Mouse (Mus musculus): Measurements from ENCODE around the gene Osbpl3. TPM values are rescaled to one million over a fixed set of nuclear protein-coding genes. Genes with fewer than 3 reads are reported as not detected.

The Osbpl3 gene
- polyA plus RNA-seq, 1 experiment, result 9.6 TPM

DNA sequence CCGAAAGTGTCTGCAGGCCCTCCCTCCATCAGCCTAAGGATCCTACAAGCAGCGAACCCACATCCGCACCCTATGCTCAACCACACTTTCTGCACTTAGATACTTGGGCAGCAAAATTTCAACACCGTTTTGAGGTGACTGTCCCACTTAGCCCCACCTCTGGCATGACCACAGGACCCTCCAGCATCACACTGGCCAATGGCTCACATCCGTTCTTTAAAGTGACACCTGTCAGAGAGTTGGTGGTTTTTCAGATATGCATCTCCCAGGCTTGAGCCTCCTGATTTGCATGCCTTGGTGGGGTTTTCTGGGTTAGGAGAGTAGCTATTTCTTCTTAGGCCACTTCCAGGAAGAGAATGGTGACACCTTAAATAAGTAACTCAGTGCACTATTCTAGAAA lies 39.1 kb downstream of the Osbpl3 start:
- Histone ChIP-seq H3K4me1 (ENCODE audit: control insufficient read depth, insufficient read depth, low read length) (peaks cover 14% of the 10 kb centered on the region), H3K27me3 (ENCODE audit: control insufficient read depth, insufficient read depth, low read length) (no peaks in the 10 kb centered on the region), H3K27ac (ENCODE audit: insufficient read depth, low read length) (no peak overlapping the region), H3K4me3 (replicated peaks; ENCODE audit: insufficient read depth, low read depth, low read length) (no peak overlapping the region)
- no peak for DNase-seq
- TF ChIP-seq CTCF (IDR thresholded peaks at IDR 0.05; ENCODE audit: borderline replicate concordance, insufficient read depth, low read depth, low read length), result no peak
- TF ChIP-seq POLR2A (IDR thresholded peaks at IDR 0.05; ENCODE audit: borderline replicate concordance, insufficient read depth, low read length), result no peak
- WGBS, result 98% methylated on average over 5 of the region's 5 CpGs

DNA sequence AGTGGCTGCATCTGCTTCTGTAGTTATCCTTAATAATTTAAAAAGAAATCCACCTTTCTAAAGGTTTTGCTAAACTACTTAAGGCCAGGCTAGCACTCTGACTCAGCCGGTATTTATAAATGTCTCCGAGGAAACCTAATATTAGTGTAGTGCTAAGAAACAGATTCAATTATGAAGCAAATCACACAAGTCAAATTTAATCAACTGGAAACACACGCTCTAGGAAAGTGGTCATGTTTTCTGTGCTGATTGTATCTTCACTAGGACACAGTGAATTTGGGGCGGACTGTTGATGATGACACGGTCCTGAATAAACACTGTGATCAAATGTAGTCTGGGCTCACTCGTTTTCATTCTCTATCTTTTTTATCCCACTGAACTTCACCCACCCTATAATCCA lies 40.6 kb downstream of the Osbpl3 start:
- no peak for DNase-seq
- Histone ChIP-seq H3K27ac (ENCODE audit: insufficient read depth, low read length) (no peak overlapping the region), H3K4me3 (replicated peaks; ENCODE audit: insufficient read depth, low read depth, low read length) (no peak overlapping the region), H3K27me3 (ENCODE audit: control insufficient read depth, insufficient read depth, low read length) (no peaks in the 10 kb centered on the region), H3K4me1 (ENCODE audit: control insufficient read depth, insufficient read depth, low read length) (peaks cover 14% of the 10 kb centered on the region)
- TF ChIP-seq POLR2A (IDR thresholded peaks at IDR 0.05; ENCODE audit: borderline replicate concordance, insufficient read depth, low read length) (no peak), CTCF (IDR thresholded peaks at IDR 0.05; ENCODE audit: borderline replicate concordance, insufficient read depth, low read depth, low read length) (no peak)
- WGBS, result 85% methylated on average over 6 of the region's 6 CpGs

DNA sequence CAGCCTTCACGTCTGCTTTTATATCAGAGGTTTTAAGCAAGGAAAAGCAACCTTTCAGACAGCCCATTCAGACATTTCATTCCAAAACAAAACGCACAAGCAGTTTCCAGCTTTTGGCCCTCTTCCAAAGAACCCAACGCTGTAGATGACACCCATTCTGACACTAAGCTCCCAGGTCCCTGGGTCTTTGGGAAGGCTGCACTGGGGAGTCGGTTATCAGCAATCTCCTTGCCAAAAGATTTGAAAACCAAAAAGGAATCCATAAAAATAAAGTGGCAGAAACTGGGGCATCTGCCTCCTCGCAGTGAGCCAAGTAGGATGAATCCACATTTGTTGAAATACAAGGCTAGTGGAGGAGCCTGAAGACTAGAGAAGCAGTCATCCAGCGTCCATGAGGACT lies 41.5 kb downstream of the Osbpl3 start:
- H3K4me3 ChIP-seq (replicated peaks; ENCODE audit: insufficient read depth, low read depth, low read length), result no peak overlapping the region
- peaks cover 14% of the 10 kb centered on the region for H3K4me1 ChIP-seq (ENCODE audit: control insufficient read depth, insufficient read depth, low read length)
- H3K27ac ChIP-seq (ENCODE audit: insufficient read depth, low read length), result peak overlapping the region; percentile 11
- TF ChIP-seq CTCF (IDR thresholded peaks at IDR 0.05; ENCODE audit: borderline replicate concordance, insufficient read depth, low read depth, low read length), result no peak
- no peak for TF ChIP-seq POLR2A (IDR thresholded peaks at IDR 0.05; ENCODE audit: borderline replicate concordance, insufficient read depth, low read length)
- H3K27me3 ChIP-seq (ENCODE audit: control insufficient read depth, insufficient read depth, low read length), result no peaks in the 10 kb centered on the region
- DNase-seq, result peak; percentile 38 to 47
- 19% methylated on average over 6 of the region's 6 CpGs for WGBS

DNA sequence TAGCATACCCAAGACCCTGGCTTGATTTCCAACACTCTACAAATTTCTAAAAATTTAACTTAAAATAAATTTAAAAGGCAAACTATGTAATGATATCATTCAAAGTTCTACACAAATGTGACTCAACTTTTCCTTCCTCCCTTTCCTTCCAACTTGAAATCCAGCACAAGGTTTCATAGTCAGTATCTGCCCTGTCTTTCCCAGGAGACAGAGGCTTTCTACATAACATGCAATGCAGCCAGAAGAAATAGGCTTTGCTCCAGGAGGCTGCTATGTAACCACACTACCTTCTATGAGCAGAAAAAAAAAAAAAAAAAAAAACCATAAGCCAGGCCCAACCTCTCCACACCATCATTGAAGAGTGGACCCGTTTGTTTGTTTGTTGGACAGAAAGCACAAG lies 42.6 kb downstream of the Osbpl3 start:
- Histone ChIP-seq H3K27me3 (ENCODE audit: control insufficient read depth, insufficient read depth, low read length) (no peaks in the 10 kb centered on the region), H3K4me1 (ENCODE audit: control insufficient read depth, insufficient read depth, low read length) (peaks cover 14% of the 10 kb centered on the region), H3K27ac (ENCODE audit: insufficient read depth, low read length) (no peak overlapping the region), H3K4me3 (replicated peaks; ENCODE audit: insufficient read depth, low read depth, low read length) (no peak overlapping the region)
- TF ChIP-seq POLR2A (IDR thresholded peaks at IDR 0.05; ENCODE audit: borderline replicate concordance, insufficient read depth, low read length) (no peak), CTCF (IDR thresholded peaks at IDR 0.05; ENCODE audit: borderline replicate concordance, insufficient read depth, low read depth, low read length) (no peak)
- DNase-seq, result no peak
- 92% methylated on average over 1 of the region's 1 CpGs for WGBS

DNA sequence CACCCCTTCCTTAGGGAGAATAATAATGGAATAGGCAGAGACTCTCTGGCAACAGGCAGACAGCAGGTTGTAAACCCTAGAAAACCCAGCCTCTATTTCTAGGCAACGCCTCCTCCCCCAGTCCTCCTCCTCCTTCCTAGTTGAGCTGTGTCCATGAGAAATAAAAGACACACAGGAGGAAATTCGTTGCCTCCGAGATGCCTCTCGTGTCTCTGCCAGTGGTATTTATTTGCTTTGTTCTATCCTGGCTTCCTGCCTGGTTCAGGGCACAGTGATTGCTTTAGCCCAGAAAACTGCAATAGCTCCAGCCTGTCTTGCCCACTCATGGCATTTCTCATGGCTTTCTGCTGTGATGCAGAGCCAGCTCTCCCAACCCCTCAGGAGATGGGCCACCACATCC lies 43.8 kb downstream of the Osbpl3 start:
- Histone ChIP-seq H3K4me3 (replicated peaks; ENCODE audit: insufficient read depth, low read depth, low read length) (no peak overlapping the region), H3K27ac (ENCODE audit: insufficient read depth, low read length) (no peak overlapping the region), H3K27me3 (ENCODE audit: control insufficient read depth, insufficient read depth, low read length) (no peaks in the 10 kb centered on the region), H3K4me1 (ENCODE audit: control insufficient read depth, insufficient read depth, low read length) (peaks cover 14% of the 10 kb centered on the region)
- 7% methylated on average over 4 of the region's 4 CpGs for WGBS
- no peak for TF ChIP-seq CTCF (IDR thresholded peaks at IDR 0.05; ENCODE audit: borderline replicate concordance, insufficient read depth, low read depth, low read length)
- TF ChIP-seq POLR2A (IDR thresholded peaks at IDR 0.05; ENCODE audit: borderline replicate concordance, insufficient read depth, low read length), result no peak
- DNase-seq, result peak; percentile 55 to 78

DNA sequence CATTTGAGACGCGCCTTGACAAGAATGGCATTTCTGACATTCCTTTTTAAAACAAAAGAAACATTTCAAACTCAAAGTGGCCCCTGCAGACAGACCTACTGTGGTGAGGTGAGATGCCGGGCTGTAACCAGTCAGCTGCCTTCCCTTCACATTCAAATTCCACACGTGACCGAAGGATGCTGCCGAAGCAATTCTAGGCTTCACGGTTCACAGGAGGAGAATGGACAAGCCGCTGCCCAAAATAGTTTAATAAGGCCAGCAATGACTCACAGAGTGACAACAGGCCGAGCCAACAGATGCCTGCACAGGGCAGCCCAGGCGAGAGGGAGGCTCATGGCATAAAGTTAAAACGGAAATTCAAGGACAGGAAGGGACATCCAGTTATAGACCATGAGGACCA lies 51.3 kb downstream of the Osbpl3 start:
- H3K27me3 ChIP-seq (ENCODE audit: control insufficient read depth, insufficient read depth, low read length), result no peaks in the 10 kb centered on the region
- peak; percentile 73 to 90 for DNase-seq

DNA sequence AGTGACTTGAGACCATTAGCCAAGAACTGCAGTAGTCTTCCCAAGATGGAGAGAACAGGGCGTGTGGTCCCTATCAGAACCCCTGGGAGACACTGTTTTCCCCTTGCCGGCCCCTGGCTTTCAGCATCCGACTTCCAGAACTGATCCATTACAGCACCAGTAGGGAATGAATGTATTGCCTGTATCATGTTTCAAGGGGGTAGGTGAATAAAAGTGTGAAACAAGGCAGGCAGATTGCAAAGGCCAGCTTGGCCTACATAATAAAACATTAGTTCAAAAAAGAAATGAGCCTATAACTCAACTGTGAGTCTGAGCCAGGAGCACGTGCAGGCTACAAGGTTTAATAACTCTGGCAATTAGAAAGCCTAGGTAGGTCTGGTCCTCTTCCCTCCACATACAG lies 52.5 kb downstream of the Osbpl3 start:
- Histone ChIP-seq H3K27me3 (ENCODE audit: control insufficient read depth, insufficient read depth, low read length) (no peaks in the 10 kb centered on the region), H3K4me1 (ENCODE audit: control insufficient read depth, insufficient read depth, low read length) (peaks cover 19% of the 10 kb centered on the region), H3K27ac (ENCODE audit: insufficient read depth, low read length) (no peak overlapping the region), H3K4me3 (replicated peaks; ENCODE audit: insufficient read depth, low read depth, low read length) (no peak overlapping the region)
- WGBS, result 82% methylated on average over 4 of the region's 4 CpGs
- no peak for DNase-seq
- TF ChIP-seq CTCF (IDR thresholded peaks at IDR 0.05; ENCODE audit: borderline replicate concordance, insufficient read depth, low read depth, low read length), result no peak
- TF ChIP-seq POLR2A (IDR thresholded peaks at IDR 0.05; ENCODE audit: borderline replicate concordance, insufficient read depth, low read length), result no peak

More for the DNA sequence above, 51.3 kb downstream of the Osbpl3 start:
- peaks cover 19% of the 10 kb centered on the region for H3K4me1 ChIP-seq (ENCODE audit: control insufficient read depth, insufficient read depth, low read length)
- TF ChIP-seq CTCF (IDR thresholded peaks at IDR 0.05; ENCODE audit: borderline replicate concordance, insufficient read depth, low read depth, low read length) (no peak), POLR2A (IDR thresholded peaks at IDR 0.05; ENCODE audit: borderline replicate concordance, insufficient read depth, low read length) (no peak)
- H3K27ac ChIP-seq (ENCODE audit: insufficient read depth, low read length), result no peak overlapping the region; the same call in 1 of the 2 replicates
- H3K4me3 ChIP-seq (replicated peaks; ENCODE audit: insufficient read depth, low read depth, low read length), result no peak overlapping the region
- WGBS, result 17% methylated on average over 11 of the region's 11 CpGs

DNA sequence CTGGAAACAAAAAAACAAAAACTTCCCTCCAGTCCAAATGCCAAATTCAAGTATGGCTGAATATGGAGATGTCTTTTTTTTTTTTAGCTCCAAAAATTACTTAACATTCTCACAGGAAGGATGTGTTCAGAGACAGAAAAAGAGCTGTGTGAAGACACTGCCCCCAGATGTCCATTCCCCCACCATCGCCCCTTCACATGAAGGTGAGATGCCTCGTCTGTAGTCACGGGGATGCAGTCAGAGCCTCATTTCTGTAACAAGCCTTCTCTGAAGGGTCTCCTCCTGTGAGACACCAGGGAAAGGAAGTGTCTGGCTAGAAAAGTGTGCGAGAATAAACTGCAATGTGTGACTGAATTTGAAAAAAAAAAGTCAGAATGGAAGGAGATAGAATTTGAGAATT lies 53.1 kb downstream of the Osbpl3 start:
- TF ChIP-seq CTCF (IDR thresholded peaks at IDR 0.05; ENCODE audit: borderline replicate concordance, insufficient read depth, low read depth, low read length) (no peak), POLR2A (IDR thresholded peaks at IDR 0.05; ENCODE audit: borderline replicate concordance, insufficient read depth, low read length) (no peak)
- H3K4me3 ChIP-seq (replicated peaks; ENCODE audit: insufficient read depth, low read depth, low read length), result no peak overlapping the region
- 90% methylated on average over 4 of the region's 4 CpGs for WGBS
- no peaks in the 10 kb centered on the region for H3K27me3 ChIP-seq (ENCODE audit: control insufficient read depth, insufficient read depth, low read length)
- H3K27ac ChIP-seq (ENCODE audit: insufficient read depth, low read length), result no peak overlapping the region
- DNase-seq, result no peak
- peaks cover 22% of the 10 kb centered on the region for H3K4me1 ChIP-seq (ENCODE audit: control insufficient read depth, insufficient read depth, low read length)
